Mouse (Mus musculus): ENCODE measurements around the gene Tmed4. TPM values are rescaled to one million over a fixed set of nuclear protein-coding genes. Genes with fewer than 3 reads are reported as not detected.

The Tmed4 gene
- total RNA-seq (2022): 10 to 100 TPM; 64.3 to 69.4 (median 66.1) TPM

GRCm38 (mm10) chr11:6274387-6275093, at the start of gene Tmed4:
Gene Tmed4, minus strand, starts transcription at chr11:6274870.
- DNase-seq (ENCODE audit: low spot score in 2 of 2): peak; percentile 94 to 97

- no peak for DNase-seq (ENCODE audit: low spot score in 2 of 2)
Observed at GRCm38 (mm10) chr11:6323348-6323747, 48.7 kb upstream of the Tmed4 start.

- DNase-seq (ENCODE audit: low spot score in 2 of 2): no peak
Observed at GRCm38 (mm10) chr11:6322086-6322485, 47.4 kb upstream of the Tmed4 start.

- no peak for DNase-seq (ENCODE audit: low spot score in 2 of 2)
Observed at GRCm38 (mm10) chr11:6319374-6319773, 44.7 kb upstream of the Tmed4 start.

GRCm38 (mm10) chr11:6318559-6318958, 43.9 kb upstream of the Tmed4 start:
- DNase-seq (ENCODE audit: low spot score in 2 of 2): no peak

GRCm38 (mm10) chr11:6316821-6317220, 42.2 kb upstream of the Tmed4 start:
- no peak for DNase-seq (ENCODE audit: low spot score in 2 of 2)

GRCm38 (mm10) chr11:6313874-6314406, 39.3 kb upstream of the Tmed4 start:
- no peak for DNase-seq (ENCODE audit: low spot score in 2 of 2)

- no peak for DNase-seq (ENCODE audit: low spot score in 2 of 2)
Observed at GRCm38 (mm10) chr11:6308181-6308580, 33.5 kb upstream of the Tmed4 start.

GRCm38 (mm10) chr11:6305943-6306430, 31.3 kb upstream of the Tmed4 start:
- DNase-seq (ENCODE audit: low spot score in 2 of 2): no peak

- no peak for DNase-seq (ENCODE audit: low spot score in 2 of 2)
Observed at GRCm38 (mm10) chr11:6302793-6303192, 28.1 kb upstream of the Tmed4 start.

- no peak for DNase-seq (ENCODE audit: low spot score in 2 of 2)
Observed at GRCm38 (mm10) chr11:6299435-6299834, 24.8 kb upstream of the Tmed4 start.

- no peak for DNase-seq (ENCODE audit: low spot score in 2 of 2)
Observed at GRCm38 (mm10) chr11:6296077-6296476, 21.4 kb upstream of the Tmed4 start.

GRCm38 (mm10) chr11:6294632-6295031, 20.0 kb upstream of the Tmed4 start:
- no peak for DNase-seq (ENCODE audit: low spot score in 2 of 2)

- DNase-seq (ENCODE audit: low spot score in 2 of 2): no peak
Observed at GRCm38 (mm10) chr11:6293601-6294000, 18.9 kb upstream of the Tmed4 start.

- no peak for DNase-seq (ENCODE audit: low spot score in 2 of 2)
Observed at GRCm38 (mm10) chr11:6292988-6293349, 18.3 kb upstream of the Tmed4 start.

GRCm38 (mm10) chr11:6292116-6292987, 17.7 kb upstream of the Tmed4 start:
- peak in 1 of 2 experiments; percentile 84 for DNase-seq (ENCODE audit: low spot score in 2 of 2)

- peak; percentile 98 to 99 for DNase-seq (ENCODE audit: low spot score in 2 of 2)
Observed at GRCm38 (mm10) chr11:6291401-6292115, 16.9 kb upstream of the Tmed4 start, which contains the start of gene Ogdh. Gene Ogdh, plus strand, starts transcription at chr11:6291633.

- no peak for DNase-seq (ENCODE audit: low spot score in 2 of 2)
Observed at GRCm38 (mm10) chr11:6290883-6291282, 16.2 kb upstream of the Tmed4 start.

GRCm38 (mm10) chr11:6290138-6290537, 15.5 kb upstream of the Tmed4 start:
- no peak for DNase-seq (ENCODE audit: low spot score in 2 of 2)

GRCm38 (mm10) chr11:6282940-6283339, 8.3 kb upstream of the Tmed4 start:
- peak; percentile 63 to 76 for DNase-seq (ENCODE audit: low spot score in 2 of 2)

GRCm38 (mm10) chr11:6276466-6276865, 1.8 kb upstream of the Tmed4 start:
- DNase-seq (ENCODE audit: low spot score in 2 of 2): no peak

All from gastrocnemius, adult 8-10 months (tissue).